Mouse (Mus musculus): ENCODE measurements around the gene Rab4b.

- TF ChIP-seq CTCF (IDR thresholded peaks at IDR 0.05; ENCODE audit: control insufficient read depth, insufficient read depth, insufficient read length), result no peak
- no peak for TF ChIP-seq MYOG (IDR thresholded peaks at IDR 0.05; ENCODE audit: control insufficient read depth, extremely low read depth, insufficient read length)
These were observed 44.9 kb downstream of the Rab4b start for GRCm38 (mm10) chr7:27133757-27134156.
